Mouse (Mus musculus) liver, embryonic 14.5 days (tissue): Measurements from ENCODE around the gene Dusp11.
"Not testable (repeated sequence)": the region's sequence is repeated elsewhere in the genome, so short reads cannot be mapped to it uniquely, and the experiment has no call there.

Source experiments
- CTCF ChIP-seq: IDR thresholded peaks from 2 replicates; pipeline ENCODE4 v1.5.1; 2016; ENCODE audit warnings: antibody characterized with exemption, low read depth, control low read depth
- EP300 ChIP-seq: IDR thresholded peaks from 2 replicates; pipeline ENCODE4 v1.6.1; 2016; ENCODE audit warnings: antibody characterized with exemption, low read depth

- peak; percentile 66 for TF ChIP-seq CTCF
- TF ChIP-seq EP300, result not testable (repeated sequence)
Observed at GRCm38 (mm10) chr6:85915539-85916513, 45.6 kb downstream of the Dusp11 start, which contains the start of gene Nat8f1.
